Mouse (Mus musculus): ENCODE data around the gene Sirt6.
"Not testable (repeated sequence)": the region's sequence is repeated elsewhere in the genome, so short reads cannot be mapped to it uniquely, and the experiment has no call there.

The Sirt6 gene

DNA sequence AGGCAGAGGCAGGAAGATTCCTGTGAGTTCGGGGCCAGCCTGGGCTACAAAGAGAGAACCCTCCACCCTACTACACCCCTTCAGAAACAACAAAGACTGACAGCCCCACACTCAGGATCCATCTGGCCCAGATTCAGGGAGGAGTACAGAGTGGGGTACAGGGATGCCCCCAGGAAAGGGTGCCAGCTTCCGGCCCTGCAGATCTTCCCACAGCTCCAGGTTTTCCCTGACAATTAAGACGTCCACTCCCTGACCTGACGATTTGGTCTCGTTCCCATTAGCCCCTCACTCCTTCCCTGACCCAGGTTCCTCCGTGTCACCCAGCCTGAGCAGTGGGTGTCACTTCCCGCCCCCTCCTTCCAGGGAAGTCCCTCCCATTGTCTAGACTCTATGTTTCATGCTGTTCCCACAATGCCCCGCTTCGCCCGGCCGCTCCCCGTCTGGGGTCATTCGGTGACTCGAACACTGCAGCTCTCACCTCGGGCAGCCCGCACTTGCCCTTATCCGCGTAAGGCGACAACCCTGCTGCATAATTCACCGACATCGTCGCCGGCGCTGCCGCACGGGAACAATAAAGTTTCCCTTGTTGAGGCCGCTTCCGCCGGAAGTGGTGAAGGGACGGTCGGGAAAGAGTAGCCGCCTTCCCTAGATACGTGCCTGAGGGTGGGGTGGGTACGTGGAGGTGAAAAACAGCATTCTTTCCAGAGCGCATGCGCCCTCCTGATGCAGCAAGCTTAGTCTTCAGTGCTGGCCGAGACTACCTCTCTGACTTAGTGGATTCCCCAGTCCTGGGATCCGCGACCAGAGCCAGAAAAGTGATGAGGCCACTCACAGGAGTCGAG lies at the start of gene Sirt6:
Gene Sirt6, minus strand, starts transcription at position 804 of the 842 bp plus-strand sequence.
- peak; percentile 91 for DNase-seq

GRCm38 (mm10) chr10:81656174-81656573 lies 28.6 kb upstream of the Sirt6 start:
- no peak for DNase-seq

- DNase-seq, result peak; percentile 1
Measured at GRCm38 (mm10) chr10:81655178-81655577, 27.6 kb upstream of the Sirt6 start.

DNA sequence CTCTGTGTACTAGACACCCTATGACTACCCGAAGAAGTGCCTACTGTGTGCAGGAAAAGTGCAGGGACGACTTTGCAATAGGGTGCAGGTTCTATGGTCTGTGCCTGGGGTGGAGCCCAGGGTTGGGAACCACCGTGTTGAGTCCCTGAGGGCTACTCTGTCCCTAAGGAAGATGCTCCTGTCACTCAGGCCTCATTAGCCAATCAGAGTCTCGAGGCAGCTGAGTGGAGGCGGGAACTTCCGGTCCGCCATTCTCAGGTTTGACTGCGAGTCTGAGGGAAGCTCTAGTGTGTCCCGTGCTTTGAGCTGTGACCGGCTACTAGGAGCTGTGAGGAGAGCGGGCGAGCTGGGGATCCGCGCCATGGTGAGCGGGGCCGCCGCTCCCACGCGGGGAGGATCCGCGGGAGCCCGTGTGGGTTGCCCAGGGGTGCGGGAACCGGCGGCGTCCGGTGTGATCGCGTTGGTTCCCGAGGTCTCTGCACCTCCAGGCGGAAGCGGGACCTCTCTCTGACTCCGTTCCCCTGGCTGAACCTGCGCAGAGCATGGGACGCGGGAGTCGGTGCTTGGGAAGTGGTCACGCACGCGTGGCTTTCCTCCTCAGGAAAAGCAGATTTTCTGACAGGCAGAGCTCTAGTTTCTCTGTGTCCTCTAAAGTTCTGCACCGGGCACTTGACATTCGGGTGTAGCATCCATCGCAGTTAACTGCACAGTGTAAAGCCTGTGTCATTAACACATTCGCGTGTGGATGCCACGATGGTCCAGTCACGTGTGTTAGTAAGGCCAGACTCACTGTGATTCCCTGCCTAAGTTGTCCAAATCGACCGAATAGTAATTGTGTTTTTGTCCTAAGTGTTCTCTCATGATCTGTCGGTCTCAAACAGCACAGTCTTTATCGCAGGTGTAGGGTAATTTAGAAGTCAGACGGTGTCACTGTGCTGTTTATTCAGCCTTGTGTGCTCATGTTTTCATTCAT lies 21.5 kb upstream of the Sirt6 start, which contains the start of gene Gm10778:
Gene Gm10778, plus strand, starts transcription at position 257 of the 973 bp plus-strand sequence.
- DNase-seq, result peak; percentile 90

DNA sequence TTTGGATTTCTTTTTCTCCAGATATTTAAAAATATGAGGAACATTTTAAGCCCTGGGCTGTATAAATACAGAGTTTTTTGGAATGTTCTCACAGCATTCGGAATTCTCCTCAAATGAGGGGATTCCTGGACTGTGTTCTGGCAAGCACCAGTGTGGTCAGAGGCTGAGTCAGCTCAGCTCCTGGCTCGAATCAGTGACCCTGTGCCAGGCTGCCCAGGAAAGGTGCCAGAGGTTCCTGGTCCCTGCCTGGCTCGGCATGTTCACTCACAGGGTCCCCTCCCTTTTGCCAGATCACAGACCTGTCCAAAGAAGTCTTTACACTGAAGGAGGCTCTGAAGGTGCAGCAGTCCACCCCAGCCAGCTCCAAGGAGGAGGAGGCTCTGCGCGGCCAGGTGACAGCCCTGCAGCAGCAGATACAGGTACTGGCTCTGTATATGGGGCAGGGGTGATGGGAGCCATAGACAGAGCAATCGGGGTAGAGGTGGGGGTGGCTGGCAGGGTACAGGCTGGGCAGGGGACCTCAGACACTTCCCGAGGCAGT lies 18.5 kb upstream of the Sirt6 start:
- DNase-seq, result peak; percentile 33

DNA sequence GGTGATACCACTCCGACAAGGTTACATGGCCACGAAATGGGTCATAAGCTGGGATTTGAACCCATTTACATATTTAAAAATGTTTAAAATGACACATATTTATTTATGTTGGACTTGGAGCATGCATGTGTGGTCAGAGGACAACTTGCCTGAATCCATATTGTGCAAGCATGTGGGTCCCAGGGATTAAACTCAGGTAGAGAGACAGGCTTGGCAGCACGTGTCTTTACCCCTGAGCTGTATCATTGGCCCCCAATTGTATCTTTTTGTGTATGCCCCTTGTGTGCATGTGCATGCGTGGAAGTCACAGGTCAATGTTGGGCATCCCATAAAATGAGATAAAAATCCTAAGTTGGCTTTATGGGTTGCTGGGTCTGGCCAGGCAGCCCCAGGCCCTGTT lies 17.8 kb upstream of the Sirt6 start:
- no peak for DNase-seq

- DNase-seq, result no peak
Measured at GRCm38 (mm10) chr10:81644716-81645115, 17.1 kb upstream of the Sirt6 start.

- DNase-seq, result no peak
Measured at GRCm38 (mm10) chr10:81644162-81644561, 16.6 kb upstream of the Sirt6 start.

DNA sequence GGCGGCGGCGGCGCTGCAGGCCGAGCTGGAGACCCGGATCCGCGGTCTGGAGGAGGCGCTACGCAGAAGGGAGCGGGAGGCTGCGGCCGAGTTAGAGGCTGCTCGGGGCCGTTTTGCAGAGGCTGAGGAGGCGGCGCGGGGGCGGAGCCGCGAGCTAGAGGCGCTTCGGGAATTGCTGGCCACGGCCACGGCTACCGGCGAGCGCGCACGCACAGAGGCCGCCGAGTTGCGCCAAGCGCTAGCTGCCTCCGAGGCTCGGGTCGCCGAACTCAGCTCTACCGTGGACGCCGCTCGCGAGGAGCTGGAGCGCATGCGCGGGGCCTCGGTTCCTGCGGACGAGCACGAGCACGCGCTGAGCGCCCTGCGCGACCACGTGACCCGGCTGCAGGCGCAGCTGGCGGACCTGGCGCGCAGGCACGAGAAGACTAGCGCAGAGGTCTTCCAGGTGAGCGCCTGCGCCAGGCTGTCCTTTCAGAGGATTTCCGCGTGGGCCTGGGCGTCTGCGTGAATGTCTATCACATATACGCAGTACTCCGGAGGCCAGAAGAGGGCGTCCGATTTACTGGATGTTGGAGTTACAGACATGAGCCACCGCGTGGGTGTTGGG lies 16.0 kb upstream of the Sirt6 start:
- DNase-seq, result peak; percentile 95

GRCm38 (mm10) chr10:81642648-81643448 lies 15.3 kb upstream of the Sirt6 start:
- no peak for DNase-seq

GRCm38 (mm10) chr10:81641978-81642647 lies 14.5 kb upstream of the Sirt6 start:
- DNase-seq, result no peak

- no peak for DNase-seq
Measured at GRCm38 (mm10) chr10:81641566-81641965, 14.0 kb upstream of the Sirt6 start.

- DNase-seq, result not testable (repeated sequence)
Measured at GRCm38 (mm10) chr10:81640825-81641224, 13.2 kb upstream of the Sirt6 start.

DNA sequence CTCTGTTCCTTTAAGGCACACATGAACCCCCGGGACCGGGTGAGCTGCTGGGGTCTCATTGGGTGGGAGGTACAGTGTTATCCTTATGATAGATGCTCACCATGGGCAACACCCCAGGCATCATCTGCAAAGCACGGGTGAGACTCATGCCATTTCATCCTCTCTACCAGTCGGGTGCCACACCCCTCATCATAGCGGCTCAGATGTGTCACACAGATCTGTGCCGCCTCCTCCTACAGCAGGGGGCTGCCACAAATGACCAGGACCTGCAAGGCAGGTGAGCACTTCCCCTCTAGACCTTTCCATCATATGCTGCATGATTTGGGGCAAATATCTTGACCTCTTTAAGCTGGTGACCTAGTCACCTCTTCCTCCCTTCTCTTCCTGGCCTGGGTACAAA lies 10.5 kb upstream of the Sirt6 start:
- DNase-seq, result no peak

- no peak for DNase-seq
Measured at GRCm38 (mm10) chr10:81636338-81636737, 8.7 kb upstream of the Sirt6 start.

DNA sequence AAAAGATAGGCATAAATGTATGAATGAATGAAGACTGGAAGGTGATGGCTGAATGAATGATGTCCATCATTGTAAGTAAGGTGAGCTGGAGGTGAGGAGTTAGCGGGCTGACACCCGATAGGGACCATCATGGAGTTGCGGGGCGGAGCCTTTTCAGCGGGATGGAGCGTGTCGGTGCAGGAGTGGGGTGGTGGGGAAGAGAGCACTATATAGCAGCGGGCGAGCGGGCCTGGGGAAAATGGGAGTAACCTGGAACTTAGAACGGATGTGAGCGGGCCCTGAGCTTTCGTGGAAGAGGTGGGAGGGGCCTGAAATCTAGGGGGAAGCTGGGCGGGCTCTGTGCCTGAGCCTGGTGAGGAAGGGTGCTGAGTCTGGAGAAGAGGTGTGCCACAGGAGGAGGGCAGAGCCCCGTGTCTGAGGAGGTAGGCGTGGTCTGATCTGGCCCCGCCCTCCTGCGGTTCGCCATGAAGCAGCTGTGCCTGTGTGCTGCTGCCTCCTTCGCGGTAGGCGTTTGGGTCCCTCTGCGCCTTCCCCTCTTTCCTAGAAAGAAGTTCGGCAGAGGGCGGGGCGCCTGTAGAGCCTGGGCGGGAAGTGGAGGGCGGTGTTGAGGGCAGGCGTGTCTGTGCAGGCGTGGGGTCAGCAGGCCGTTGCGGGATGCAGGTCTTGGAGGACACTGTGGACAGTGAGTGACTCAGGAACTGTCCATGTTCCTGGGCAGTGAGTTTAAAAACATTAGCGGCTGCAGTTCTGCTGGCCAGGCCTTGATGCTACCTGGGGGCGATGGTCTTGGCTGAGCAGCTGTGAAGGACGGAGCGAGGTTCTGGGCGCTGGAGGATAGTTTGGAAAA lies 5.9 kb upstream of the Sirt6 start:
- peak; percentile 86 for DNase-seq

GRCm38 (mm10) chr10:81628390-81628789 lies 793 bp upstream of the Sirt6 start, which contains the start of gene Ankrd24:
Gene Ankrd24 (plus strand): TSS chr10:81628540.
- no peak for DNase-seq

GRCm38 (mm10) chr10:81627836-81628220 lies 231 bp upstream of the Sirt6 start:
- no peak for DNase-seq

DNA sequence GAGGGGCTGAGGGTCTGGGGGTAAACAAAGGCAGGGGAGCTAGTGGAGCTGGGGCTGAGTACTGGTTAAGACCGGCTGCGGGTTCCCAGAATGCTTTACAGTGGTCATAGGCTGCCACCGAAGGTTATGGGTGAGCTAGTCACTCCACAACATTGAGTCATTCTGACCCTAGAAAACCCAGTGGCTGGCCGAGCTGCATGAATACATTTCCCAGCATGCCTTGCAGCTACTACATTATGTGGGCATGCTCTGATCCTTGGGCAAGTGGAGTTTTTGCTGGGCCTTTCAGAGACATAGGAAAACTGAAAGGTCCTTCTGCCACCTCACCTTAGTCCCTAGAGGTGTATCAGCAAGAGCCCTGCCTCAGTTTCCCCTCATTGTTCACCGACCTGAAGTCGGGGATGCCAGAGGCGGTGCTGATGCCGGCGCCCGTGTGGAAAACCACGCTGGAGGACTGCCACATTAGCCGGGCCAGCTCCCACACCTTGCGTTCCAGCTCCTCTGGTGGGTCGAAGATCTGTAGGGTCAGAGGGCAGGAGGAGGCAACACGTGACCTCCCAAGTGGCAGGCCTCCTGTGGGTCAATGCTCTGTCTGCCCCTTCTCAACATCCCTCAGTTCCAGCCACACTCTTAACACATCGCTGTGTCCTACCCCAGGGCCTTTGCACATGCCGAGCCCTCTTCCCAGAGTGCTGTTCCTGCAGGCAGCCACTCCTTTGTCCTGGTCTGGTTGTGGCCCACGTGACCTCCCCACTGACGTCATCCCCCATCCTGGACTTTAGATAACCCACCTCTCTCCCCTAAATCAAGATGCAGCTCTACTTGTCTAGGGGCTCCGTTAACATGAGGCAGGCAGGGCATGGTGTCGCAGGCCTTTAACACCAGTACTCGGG lies 1.2 kb downstream of the Sirt6 start:
- no peak for DNase-seq

Measured in kidney, adult 18-20 months (tissue).